Mouse (Mus musculus) right cerebral cortex, postnatal 25 days (tissue): ENCODE results near the gene Ier5l.

Source experiments
- DNase-seq: peaks from one replicate; pipeline ENCODE4 v3.0.0; 2022

Ier5l gene

DNA sequence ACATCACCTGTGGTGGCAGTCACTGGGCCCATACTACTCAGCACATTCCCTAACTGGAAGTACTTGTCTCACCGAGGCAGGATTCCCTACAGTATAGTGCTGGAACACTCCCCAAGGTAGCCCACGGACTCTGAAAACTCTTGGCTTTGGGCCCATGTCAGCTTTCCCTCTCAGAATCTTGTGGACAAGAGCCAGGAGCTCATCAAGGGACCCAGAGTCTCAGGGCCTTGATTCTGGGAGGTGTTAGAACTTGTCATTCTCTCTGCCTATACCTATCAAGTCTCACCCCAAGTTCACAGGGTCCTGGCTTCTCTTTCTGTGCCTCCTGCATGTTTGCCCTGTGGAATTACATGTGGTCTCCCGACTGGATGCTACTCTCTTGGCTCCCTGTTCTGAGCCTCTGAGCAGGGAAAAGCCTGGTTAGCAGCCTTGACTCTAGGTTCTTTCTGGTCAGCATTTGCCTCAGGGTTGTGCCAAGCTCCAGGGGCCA lies 33.8 kb downstream of the Ier5l start:
- no peak for DNase-seq

DNA sequence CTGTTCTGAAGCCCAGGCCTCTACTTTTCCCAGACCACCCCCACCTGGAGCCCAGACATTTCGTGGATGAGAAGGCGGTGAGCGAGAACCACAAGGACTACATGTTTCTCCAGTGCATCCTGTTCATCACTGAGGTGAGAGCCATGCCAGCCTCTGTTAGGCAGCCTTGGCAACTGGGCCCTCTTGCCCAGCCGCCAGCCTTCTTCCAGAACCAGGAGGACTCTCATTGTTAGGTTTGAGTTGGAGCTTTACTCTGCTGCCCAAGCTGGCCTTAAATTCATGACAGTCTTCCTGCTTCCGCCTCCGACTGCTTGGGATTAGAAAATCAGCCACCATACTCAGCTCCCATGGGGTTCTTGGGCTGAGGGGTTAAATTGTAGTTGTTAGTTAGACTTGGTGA lies 34.4 kb downstream of the Ier5l start:
- no peak for DNase-seq

DNA sequence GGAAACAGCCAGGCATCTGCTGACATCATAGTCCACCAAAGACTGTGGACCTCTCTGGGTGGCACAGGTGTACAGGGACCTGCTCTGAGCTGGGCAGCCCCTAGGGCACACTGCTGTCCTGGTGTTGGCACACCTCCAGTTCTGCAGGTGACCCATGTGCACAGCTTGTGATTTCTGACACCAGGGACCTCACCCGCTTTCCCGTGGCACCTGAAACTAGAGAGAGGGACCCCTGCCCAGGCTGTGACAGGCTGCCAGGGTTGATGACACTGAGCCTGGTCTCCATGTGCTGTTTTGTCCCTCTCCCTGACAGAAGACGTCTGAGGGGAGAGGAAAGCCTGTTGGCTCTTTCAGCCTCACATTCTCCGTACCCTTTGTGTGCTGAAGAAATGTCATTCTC lies 36.2 kb downstream of the Ier5l start:
- no peak for DNase-seq

DNA sequence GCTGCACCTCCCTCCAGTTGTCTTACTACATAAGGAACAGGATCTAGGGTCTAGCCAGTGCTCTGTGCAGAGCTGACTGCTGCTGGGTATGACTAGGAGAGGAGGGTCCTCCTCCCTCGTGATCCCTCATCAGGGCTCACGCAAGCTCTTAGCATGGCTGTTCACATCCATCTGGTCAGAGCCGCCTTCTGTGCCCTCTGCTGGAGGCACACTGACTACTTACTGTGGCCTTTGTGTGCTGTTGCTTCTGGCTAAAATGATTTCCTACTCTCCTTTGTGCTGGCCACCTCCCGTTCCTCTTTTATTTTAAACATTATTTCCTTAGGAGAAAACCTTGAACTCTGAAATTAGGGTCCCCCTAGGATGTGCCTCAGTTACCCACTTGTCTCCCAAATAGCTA lies 37.2 kb downstream of the Ier5l start:
- no peak for DNase-seq

DNA sequence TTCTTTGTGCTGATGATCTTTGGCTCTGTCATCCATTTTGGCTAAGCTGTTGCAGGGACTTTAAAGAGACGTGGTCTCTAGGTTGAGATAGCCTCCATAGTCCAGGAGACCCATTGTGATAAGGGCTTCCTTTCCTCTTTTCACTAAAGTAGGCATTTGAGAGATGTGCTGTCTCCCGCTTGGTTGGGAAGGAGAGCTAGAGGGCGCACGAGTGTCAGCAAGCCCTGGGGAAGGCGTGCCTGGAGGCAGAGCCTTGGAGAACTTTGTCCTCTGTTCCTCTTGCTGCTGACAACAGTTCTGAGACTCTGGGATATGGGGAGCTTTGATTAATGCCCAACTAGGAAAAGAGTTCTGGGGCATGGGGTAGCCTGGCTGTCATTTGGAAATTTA lies 37.9 kb downstream of the Ier5l start:
- no peak for DNase-seq

DNA sequence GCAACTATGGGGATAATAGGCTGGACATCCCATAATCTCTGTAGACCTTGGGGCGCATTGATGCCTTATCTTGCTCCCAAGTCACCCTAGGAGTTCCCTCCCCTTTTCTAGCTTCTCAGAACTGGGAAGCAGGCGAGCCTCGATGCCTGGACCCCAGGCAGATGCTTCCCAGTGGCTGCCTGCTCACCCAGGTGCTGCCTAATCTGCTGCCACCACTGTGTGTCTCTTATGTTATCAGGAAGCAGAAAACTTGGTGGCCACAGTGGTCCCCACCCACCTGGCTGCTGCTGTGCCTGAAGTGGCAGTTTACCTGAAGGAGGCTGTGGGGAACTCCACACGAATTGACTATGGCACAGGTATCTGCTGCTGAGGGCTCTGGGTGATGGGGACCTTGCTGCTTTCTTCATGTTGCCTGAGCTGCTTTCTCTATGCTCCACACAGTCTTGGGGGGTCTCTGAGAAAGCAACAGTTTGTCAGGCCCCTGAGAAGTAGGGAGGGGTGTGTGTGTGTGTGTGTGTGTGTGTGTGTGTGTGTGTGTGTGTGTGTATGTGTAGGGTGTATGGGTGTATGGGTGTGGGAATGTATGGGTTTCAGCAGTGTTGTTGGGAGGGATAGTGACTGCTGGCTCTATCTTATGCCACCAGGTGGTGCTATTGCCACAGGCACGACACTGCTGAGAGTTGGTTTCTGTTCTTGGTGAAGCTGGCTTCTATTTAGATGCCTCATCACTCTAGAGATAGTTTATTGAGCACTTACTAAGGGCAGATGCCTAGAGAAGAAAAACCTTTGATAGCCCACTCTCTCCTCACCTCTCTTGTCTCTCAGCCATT lies 38.5 kb downstream of the Ier5l start:
- DNase-seq, result peak; percentile 66

DNA sequence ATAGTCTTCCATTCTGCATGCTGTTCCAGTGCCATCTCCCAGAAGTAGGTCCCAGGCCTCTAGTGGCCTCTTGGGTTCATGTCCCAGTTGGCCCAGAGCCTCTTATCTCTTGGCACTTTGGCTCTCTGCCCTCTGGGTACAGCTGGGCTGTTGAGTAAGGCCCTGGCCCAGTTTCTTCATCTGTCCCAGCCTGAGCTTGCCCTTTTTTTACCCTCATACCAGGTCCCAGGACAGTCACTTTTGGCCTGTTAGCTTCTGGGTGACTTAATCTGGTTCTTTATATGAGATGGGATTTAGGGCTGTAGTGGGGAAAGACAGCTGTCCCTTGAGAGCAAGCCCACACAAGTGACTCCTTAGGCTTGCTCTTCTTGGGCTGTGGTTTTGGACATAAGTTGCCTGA lies 44.9 kb downstream of the Ier5l start:
- no peak for DNase-seq
